Mouse (Mus musculus) heart, postnatal 0 days (tissue): ENCODE data around the gene Themis2. TPM values are rescaled to one million over a fixed set of nuclear protein-coding genes. Genes with fewer than 3 reads are reported as not detected.

Source experiments
- ATAC-seq: fragments of 200-750 bp; cut with Nextera tagmentation; 2 replicates; pipeline ENCODE4 v1.8.0; 2017; ENCODE audit warnings: low read depth, moderate number of reproducible peaks, moderate library complexity; ENCODE audit not compliant: insufficient read depth
- DNase-seq: peaks from one replicate; pipeline ENCODE4 v3.0.0-alpha.2; 2016; ENCODE audit warnings: low spot score
- H3K27ac ChIP-seq: fragments of 300-500 bp; sonication (generic); 2 replicates; pipeline ENCODE4 v1.5.1; 2014; ENCODE audit warnings: low read depth, mild to moderate bottlenecking
- H3K27me3 ChIP-seq: fragments of 300-500 bp; sonication (generic); 2 replicates; pipeline ENCODE4 v1.6.1; 2014; ENCODE audit warnings: low read length, mixed read lengths; ENCODE audit not compliant: control insufficient read depth, insufficient read depth
- H3K36me3 ChIP-seq: fragments of 300-500 bp; sonication (generic); replicated peaks from 2 replicates; pipeline ENCODE4 v1.6.1; 2014; ENCODE audit warnings: low read length, mixed read lengths; ENCODE audit not compliant: control insufficient read depth, insufficient read depth
- H3K4me1 ChIP-seq: fragments of 300-500 bp; sonication (generic); 2 replicates; pipeline ENCODE4 v1.6.1; 2014; ENCODE audit warnings: antibody characterized with exemption; ENCODE audit not compliant: control insufficient read depth, insufficient read depth
- H3K4me2 ChIP-seq: fragments of 300-500 bp; sonication (generic); 2 replicates; pipeline ENCODE4 v1.6.1; 2014; ENCODE audit warnings: low read depth, mild to moderate bottlenecking, low read length, moderate library complexity
- H3K4me3 ChIP-seq: fragments of 300-500 bp; sonication (generic); 2 replicates; pipeline ENCODE4 v1.5.1; 2014; ENCODE audit warnings: low read depth, low read length
- H3K9ac ChIP-seq: fragments of 300-500 bp; sonication (generic); replicated peaks from 2 replicates; pipeline ENCODE4 v1.6.1; 2014; ENCODE audit warnings: low read depth, low read length, mixed read lengths
- H3K9me3 ChIP-seq: fragments of 300-500 bp; sonication (generic); replicated peaks from 2 replicates; pipeline ENCODE4 v1.6.1; 2016; ENCODE audit warnings: low read length; ENCODE audit not compliant: control insufficient read depth
- CTCF ChIP-seq: IDR thresholded peaks from 2 replicates; pipeline ENCODE4 v1.5.1; 2016; ENCODE audit warnings: antibody characterized with exemption, control low read depth, low read depth
- EP300 ChIP-seq: IDR thresholded peaks from 2 replicates; pipeline ENCODE4 v1.6.1; 2016; ENCODE audit warnings: antibody characterized with exemption, low read depth
- WGBS: fragments of 180-500 bp; shearing (Covaris S2); extraction: QIAGEN DNeasy Blood & Tissue Kit; methylation state at CpG from one replicate; pipeline ENCODE4 v1.1.7; 2014; 5-methylcytosine and 5-hydroxymethylcytosine counted together
- polyA plus RNA-seq: library from polyadenylated mRNA; unstranded; fragments of >200 nt; fragmentation: Nextera tagmentation; extraction: Ambion mirVana; gene quantifications from 2 replicates; pipeline ENCODE4 v1.2.1, GENCODE M21; 2015
- total RNA-seq: library from RNA; depleted of rRNA; stranded (reverse); fragments of >200 nt; gene quantifications from 2 replicates; pipeline ENCODE4 v1.2.3, GENCODE M21; 2014; ENCODE audit warnings: low replicate concordance

Themis2 gene
- total and polyA plus RNA-seq, 2 experiments from 2014 or later: 0.73 to 1.1 TPM

DNA sequence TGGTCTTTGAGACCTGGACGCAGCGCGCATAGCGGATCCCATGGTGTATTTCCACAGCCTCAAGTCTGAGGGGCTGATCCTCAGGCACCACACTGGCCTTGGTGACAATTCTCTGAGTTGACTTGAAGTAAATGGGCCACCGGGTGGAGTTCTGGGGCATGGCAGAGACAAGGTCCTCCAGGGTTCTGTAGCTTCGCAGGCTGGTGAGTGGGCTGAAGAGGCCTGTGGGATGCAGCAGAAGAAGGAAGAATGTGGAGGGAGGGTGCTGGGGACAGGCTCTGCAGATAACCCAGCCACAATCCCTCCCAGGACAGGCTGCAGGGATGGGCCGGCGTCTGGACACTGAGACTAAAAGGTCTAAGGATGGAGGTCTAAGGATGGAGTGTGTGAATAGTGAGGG, 6.5 kb downstream of the Themis2 start:
- WGBS: 68% methylated on average over 8 of the region's 8 CpGs
- Histone ChIP-seq H3K4me2 (no peak overlapping the region), H3K27ac (no peak overlapping the region), H3K4me3 (no peak overlapping the region), H3K9ac (no peak overlapping the region), H3K4me1 (no peaks in the 10 kb centered on the region), H3K36me3 (no peaks in the 10 kb centered on the region), H3K9me3 (no peaks in the 10 kb centered on the region), H3K27me3 (peaks cover under 1% of the 10 kb centered on the region; the same call in 1 of the 2 replicates)
- DNase-seq (no peak), ATAC-seq (no peak)
- TF ChIP-seq CTCF (no peak), EP300 (no peak)

DNA sequence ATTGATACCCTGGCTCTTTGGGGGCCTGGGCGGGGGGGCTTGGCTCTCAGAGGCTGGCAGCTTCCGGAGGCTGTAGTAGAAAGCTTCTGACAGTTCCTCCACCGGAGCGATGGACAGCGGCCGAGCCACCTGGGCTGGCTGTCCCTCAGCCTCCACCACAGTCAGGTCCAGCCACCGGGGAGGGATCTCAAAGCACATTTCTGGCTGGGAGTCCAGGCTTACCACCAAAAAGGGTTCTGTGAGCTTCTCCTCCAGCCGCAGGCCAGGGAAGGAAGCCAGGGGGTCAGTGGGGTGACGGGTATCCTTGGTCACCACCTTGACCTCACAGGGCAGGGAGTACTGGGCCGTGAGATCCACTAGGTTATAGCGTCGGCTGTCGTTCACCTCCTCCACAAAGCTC, 11.0 kb downstream of the Themis2 start:
- ATAC-seq (no peak), DNase-seq (no peak)
- Histone ChIP-seq H3K27me3 (no peaks in the 10 kb centered on the region), H3K4me2 (no peak overlapping the region), H3K4me3 (no peak overlapping the region), H3K9ac (no peak overlapping the region), H3K36me3 (no peaks in the 10 kb centered on the region), H3K9me3 (no peaks in the 10 kb centered on the region), H3K27ac (no peak overlapping the region), H3K4me1 (no peaks in the 10 kb centered on the region)
- WGBS: 90% methylated on average over 13 of the region's 13 CpGs
- TF ChIP-seq CTCF (no peak), EP300 (no peak)

DNA sequence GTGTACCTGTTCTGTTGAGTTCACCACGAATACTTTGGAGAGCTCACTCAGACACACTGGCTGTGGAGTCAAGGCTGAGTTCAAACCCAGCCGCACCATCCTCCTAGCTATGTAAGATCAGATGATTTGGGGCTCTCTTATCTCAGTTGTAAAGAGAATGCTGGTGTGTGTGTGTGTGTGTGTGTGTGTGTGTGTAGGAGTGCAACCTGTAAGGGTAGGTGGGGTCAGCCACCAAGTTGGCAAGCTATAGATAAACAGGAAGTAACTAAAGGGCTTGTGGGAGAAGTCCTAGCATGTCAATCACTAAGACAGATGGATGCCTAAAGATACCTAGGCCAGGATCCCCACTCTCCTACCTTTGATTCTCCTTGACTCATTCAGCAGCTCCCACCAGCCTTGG, 12.5 kb downstream of the Themis2 start:
- ATAC-seq (no peak), DNase-seq (no peak)
- 76% methylated on average over 2 of the region's 2 CpGs for WGBS

DNA sequence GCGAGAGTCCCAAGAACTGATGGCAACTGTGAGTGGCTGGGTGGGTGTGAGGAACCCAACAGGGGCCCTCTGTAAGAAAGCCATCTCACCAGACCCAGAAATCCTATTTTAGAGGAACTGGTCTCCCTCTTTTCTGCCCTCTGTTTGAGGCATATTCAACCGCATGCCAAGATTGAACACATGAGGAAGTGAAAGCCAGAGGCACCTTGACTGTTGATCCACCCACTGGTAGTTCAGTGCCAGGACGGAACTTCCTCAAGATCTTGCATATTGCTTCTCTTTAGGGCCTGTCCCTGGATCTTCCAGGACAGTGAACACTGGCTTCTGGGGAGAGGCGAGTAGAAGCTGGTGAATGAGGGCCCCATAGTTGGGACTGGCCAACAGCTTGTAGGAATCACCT, 15.9 kb downstream of the Themis2 start:
- H3K4me2 ChIP-seq: no peak overlapping the region
- no peaks in the 10 kb centered on the region for H3K9me3 ChIP-seq
- TF ChIP-seq EP300 (no peak), CTCF (no peak)
- ATAC-seq (no peak), DNase-seq (no peak)
- H3K27me3 ChIP-seq: no peaks in the 10 kb centered on the region
- 89% methylated on average over 4 of the region's 4 CpGs for WGBS
- no peaks in the 10 kb centered on the region for H3K4me1 ChIP-seq
- no peak overlapping the region for H3K9ac ChIP-seq
- H3K27ac ChIP-seq: no peak overlapping the region
- H3K36me3 ChIP-seq: peaks cover 43% of the 10 kb centered on the region
- H3K4me3 ChIP-seq: no peak overlapping the region

More for the DNA sequence above, 12.5 kb downstream of the Themis2 start:
- no peak overlapping the region for H3K27ac ChIP-seq
- no peak overlapping the region for H3K9ac ChIP-seq
- TF ChIP-seq CTCF (no peak), EP300 (no peak)
- H3K27me3 ChIP-seq: no peaks in the 10 kb centered on the region
- no peak overlapping the region for H3K4me2 ChIP-seq
- no peaks in the 10 kb centered on the region for H3K4me1 ChIP-seq
- no peaks in the 10 kb centered on the region for H3K9me3 ChIP-seq
- no peak overlapping the region for H3K4me3 ChIP-seq
- H3K36me3 ChIP-seq: peaks cover 9% of the 10 kb centered on the region

DNA sequence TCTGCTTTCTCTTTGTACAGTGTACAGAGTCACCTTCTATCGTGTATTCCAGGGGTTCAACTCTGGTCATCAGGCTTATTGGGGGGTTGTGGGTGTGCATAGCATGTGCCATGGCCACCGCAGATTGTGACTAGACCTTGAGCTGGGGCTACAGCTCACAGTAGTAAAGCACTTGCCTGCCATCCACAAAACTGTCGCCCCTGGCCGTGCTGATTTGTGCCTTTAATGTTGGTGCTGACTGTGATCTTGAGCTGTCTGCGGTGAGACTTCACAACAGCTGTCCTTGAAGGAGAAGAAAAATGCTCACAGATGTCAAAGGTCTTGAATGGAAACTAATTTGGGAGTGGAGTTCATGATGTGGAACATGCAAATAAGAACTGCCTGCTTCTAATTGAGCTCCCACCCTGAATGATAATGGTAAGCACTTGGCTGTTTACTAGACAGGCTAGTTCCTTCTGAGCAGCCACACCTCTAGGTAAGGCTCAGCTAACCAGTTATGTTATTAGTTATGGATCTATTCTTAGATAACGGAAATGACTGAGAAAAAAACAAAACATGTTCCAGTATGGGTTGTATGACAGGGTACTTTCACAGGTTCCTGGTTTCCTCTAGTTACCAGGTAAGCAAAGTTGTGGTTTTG, 17.5 kb downstream of the Themis2 start:
- no peak for ATAC-seq
- Histone ChIP-seq H3K27ac (no peak overlapping the region), H3K36me3 (peaks cover 58% of the 10 kb centered on the region), H3K9me3 (no peaks in the 10 kb centered on the region), H3K4me2 (no peak overlapping the region), H3K27me3 (no peaks in the 10 kb centered on the region), H3K4me3 (no peak overlapping the region), H3K9ac (no peak overlapping the region), H3K4me1 (no peaks in the 10 kb centered on the region)
- no peak for DNase-seq
- WGBS: 97% methylated on average over 6 of the region's 6 CpGs
- no peak for TF ChIP-seq EP300
- no peak for TF ChIP-seq CTCF

DNA sequence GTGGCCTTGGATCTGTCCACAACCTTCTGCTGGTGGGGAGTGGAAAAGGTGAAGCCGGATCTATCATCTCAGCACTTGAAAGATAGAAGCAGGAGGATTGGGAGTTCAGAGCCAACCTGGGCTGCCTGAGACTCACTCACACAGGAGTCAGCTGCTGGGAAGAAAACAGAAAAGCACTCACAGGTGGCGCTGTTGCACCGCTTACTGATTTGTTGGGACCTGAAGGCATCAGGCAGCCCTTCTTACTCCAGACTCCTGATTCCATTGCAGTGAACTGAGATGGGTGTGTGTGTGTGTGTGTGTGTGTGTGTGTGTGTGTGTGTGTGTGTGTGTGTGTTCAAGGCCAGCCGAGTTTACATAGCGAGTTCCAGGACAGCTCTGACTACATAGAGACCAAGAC, 19.4 kb downstream of the Themis2 start:
- Histone ChIP-seq H3K4me2 (no peak overlapping the region), H3K4me3 (no peak overlapping the region), H3K9ac (no peak overlapping the region), H3K27me3 (no peaks in the 10 kb centered on the region), H3K4me1 (no peaks in the 10 kb centered on the region), H3K36me3 (peaks cover 77% of the 10 kb centered on the region), H3K27ac (no peak overlapping the region), H3K9me3 (no peaks in the 10 kb centered on the region)
- TF ChIP-seq EP300: no peak
- TF ChIP-seq CTCF: peak; percentile 77
- ATAC-seq: peak; percentile 57; the same call in 1 of the 2 replicates
- DNase-seq: peak; percentile 54
- 66% methylated on average over 5 of the region's 5 CpGs for WGBS
